ENCODE assay signal across 8 mouse cellular contexts in genomic region chr12:111504904-111505303, GRCm38 (mm10). TPM values are rescaled to one million over a fixed set of nuclear protein-coding genes. Genes with fewer than 3 reads are reported as not detected.
DNase-seq lines count a peak whose midpoint lies in the region; ATAC-seq and TF ChIP-seq lines count a peak whose summit lies in the region.

No protein-coding gene starts in this region.

- 4% methylated on average over 12 of the region's 12 CpGs for WGBS in embryonic facial prominence, embryonic 14.5 days
- WGBS in kidney, embryonic 14.5 days = 4% methylated on average over 12 of the region's 12 CpGs
- WGBS in limb, embryonic 14.5 days = 6% methylated on average over 12 of the region's 12 CpGs
- 3% methylated on average over 12 of the region's 12 CpGs for WGBS in midbrain, postnatal 0 days

- 0 out of 2 replicates have a peak, but pooled peaks cover 5% of the 10 kb centered on the region for H3K9me3 ChIP-seq in embryonic facial prominence, embryonic 14.5 days (ENCODE audit: control insufficient read depth, low read length)
- H3K9me3 ChIP-seq in kidney, embryonic 14.5 days (ENCODE audit: control insufficient read depth, low read length) = no peaks in the 10 kb centered on the region
- H3K9me3 ChIP-seq in limb, embryonic 14.5 days (ENCODE audit: control insufficient read depth, low read length) = no peaks in the 10 kb centered on the region
- no peaks in the 10 kb centered on the region for H3K9me3 ChIP-seq in midbrain, postnatal 0 days (ENCODE audit: low read length)

- H3K27me3 ChIP-seq in embryonic facial prominence, embryonic 14.5 days (replicated peaks; ENCODE audit: control insufficient read depth, insufficient read depth, low read length) = no peaks in the 10 kb centered on the region
- H3K27me3 ChIP-seq in kidney, embryonic 14.5 days (ENCODE audit: control insufficient read depth, insufficient read depth, low read length) = no peaks in the 10 kb centered on the region
- H3K27me3 ChIP-seq in limb, embryonic 14.5 days (ENCODE audit: control insufficient read depth, insufficient read depth, low read length) = no peaks in the 10 kb centered on the region
- no peaks in the 10 kb centered on the region for H3K27me3 ChIP-seq in midbrain, postnatal 0 days (ENCODE audit: insufficient read depth, low read length)

- peak overlapping the region; percentile 53 for H3K4me2 ChIP-seq in embryonic facial prominence, embryonic 14.5 days (ENCODE audit: low read depth, low read length)
- H3K4me2 ChIP-seq in kidney, embryonic 14.5 days (replicated peaks; ENCODE audit: low read depth, low read length) = peak overlapping the region; percentile 35
- peak overlapping the region; percentile 39 for H3K4me2 ChIP-seq in limb, embryonic 14.5 days (replicated peaks; ENCODE audit: low read depth, low read length, severe bottlenecking)
- H3K4me2 ChIP-seq in midbrain, postnatal 0 days (ENCODE audit: low read depth, low read length, poor library complexity, severe bottlenecking) = peak overlapping the region; percentile 54

- peak overlapping the region; percentile 41 for H3K9ac ChIP-seq in embryonic facial prominence, embryonic 14.5 days (ENCODE audit: low read depth, low read length)
- H3K9ac ChIP-seq in kidney, embryonic 14.5 days (ENCODE audit: low read depth, low read length) = no peak overlapping the region
- H3K9ac ChIP-seq in limb, embryonic 14.5 days (ENCODE audit: low read depth, low read length, severe bottlenecking) = no peak overlapping the region
- 0 out of 2 replicates have a peak overlapping the region, but pooled peaks have one; percentile 42 for H3K9ac ChIP-seq in midbrain, postnatal 0 days (replicated peaks; ENCODE audit: low read length, poor library complexity, severe bottlenecking)

- TF ChIP-seq POLR2A in limb, embryonic 14.5 days (IDR thresholded peaks at IDR 0.05; ENCODE audit: borderline replicate concordance, extremely low read depth, insufficient read depth, insufficient read length) = no peak

- DNase-seq in 3134 (ENCODE audit: extremely low read depth, insufficient read length, low spot score) = peak; percentile 72
- DNase-seq in adrenal gland, postnatal 4 days (ENCODE audit: low spot score in 2 of 2) = peak; percentile 85 to 87
- peak; percentile 92 for DNase-seq in embryonic facial prominence, embryonic 14.5 days (ENCODE audit: low spot score)
- DNase-seq in heart, adult 9 months (ENCODE audit: low spot score in 2 of 2) = peak; percentile 81 to 94
- DNase-seq in limb, embryonic 14.5 days (ENCODE audit: low spot score) = peak; percentile 89
- DNase-seq in midbrain, postnatal 0 days (ENCODE audit: low spot score) = peak; percentile 96
- DNase-seq in spleen, postnatal 10 days (ENCODE audit: low spot score in 2 of 2) = peak; percentile 88 to 92

- peak; percentile 97 for TF ChIP-seq CTCF in midbrain, postnatal 0 days (IDR thresholded peaks at IDR 0.05)

- ATAC-seq in embryonic facial prominence, embryonic 14.5 days (ENCODE audit: low read depth) = peak; percentile 84
- ATAC-seq in kidney, embryonic 14.5 days (ENCODE audit: low FRiP score, low TSS enrichment) = peak; percentile 79
- ATAC-seq in limb, embryonic 14.5 days (ENCODE audit: low FRiP score, low read depth) = peak; percentile 85
- peak; percentile 70; the same call in 1 of the 2 replicates for ATAC-seq in midbrain, postnatal 0 days (ENCODE audit: low FRiP score)

- no peak overlapping the region for H3K27ac ChIP-seq in embryonic facial prominence, embryonic 14.5 days (replicated peaks; ENCODE audit: low read depth, low read length)
- H3K27ac ChIP-seq in kidney, embryonic 14.5 days (ENCODE audit: low read depth, low read length) = no peak overlapping the region
- no peak overlapping the region for H3K27ac ChIP-seq in limb, embryonic 14.5 days (replicated peaks; ENCODE audit: low read depth, low read length)
- 0 out of 2 replicates have a peak overlapping the region, but pooled peaks have one; percentile 14 for H3K27ac ChIP-seq in midbrain, postnatal 0 days (ENCODE audit: low read depth, low read length)

- H3K4me1 ChIP-seq in embryonic facial prominence, embryonic 14.5 days (ENCODE audit: control insufficient read depth, insufficient read depth, low read length) = no peaks in the 10 kb centered on the region
- H3K4me1 ChIP-seq in kidney, embryonic 14.5 days (ENCODE audit: control insufficient read depth, insufficient read depth, low read length) = 0 out of 2 replicates have a peak, but pooled peaks cover 3% of the 10 kb centered on the region
- no peaks in the 10 kb centered on the region for H3K4me1 ChIP-seq in limb, embryonic 14.5 days (ENCODE audit: control insufficient read depth, insufficient read depth, low read length)
- H3K4me1 ChIP-seq in midbrain, postnatal 0 days (ENCODE audit: insufficient read depth, low read length) = no peaks in the 10 kb centered on the region

- peak overlapping the region; percentile 27 for H3K4me3 ChIP-seq in embryonic facial prominence, embryonic 14.5 days (ENCODE audit: low read depth, low read length)
- H3K4me3 ChIP-seq in kidney, embryonic 14.5 days (ENCODE audit: low read length) = peak overlapping the region; percentile 18; the same call in 1 of the 2 replicates
- H3K4me3 ChIP-seq in limb, embryonic 14.5 days (replicated peaks; ENCODE audit: low read length) = peak overlapping the region; percentile 23; the same call in 1 of the 2 replicates
- H3K4me3 ChIP-seq in midbrain, postnatal 0 days (ENCODE audit: low read depth, low read length) = peak overlapping the region; percentile 31

- no peaks in the 10 kb centered on the region for H3K36me3 ChIP-seq in embryonic facial prominence, embryonic 14.5 days (ENCODE audit: control insufficient read depth, insufficient read depth, low read length)
- H3K36me3 ChIP-seq in kidney, embryonic 14.5 days (ENCODE audit: control insufficient read depth, insufficient read depth, low read length) = no peaks in the 10 kb centered on the region
- no peaks in the 10 kb centered on the region for H3K36me3 ChIP-seq in limb, embryonic 14.5 days (ENCODE audit: control insufficient read depth, insufficient read depth, low read length)
- H3K36me3 ChIP-seq in midbrain, postnatal 0 days (ENCODE audit: insufficient read depth, low read length) = no peaks in the 10 kb centered on the region

RNA-seq across cellular contexts. Expression of gene Gm266, which starts 19.3 kb away (rescaled TPM):
- 10 to 100 TPM in 1 of 2 experiments, 1 to 10 TPM in 1; 1.4 to 11.3 TPM for total RNA-seq in adrenal gland, postnatal 4 days (2021)
- polyA plus RNA-seq in embryonic facial prominence, embryonic 14.5 days (2014; fragmentation: Nextera tagmentation; extraction: Ambion mirVana) = 24.4 and 25.3 TPM in 2 replicates
- 123 and 137 TPM in 2 replicates for polyA plus RNA-seq in kidney, embryonic 14.5 days (2014; fragmentation: Nextera tagmentation; extraction: Ambion mirVana)
- 14.8 and 15.5 TPM in 2 replicates for polyA plus RNA-seq in limb, embryonic 14.5 days (2012; rRNA removed)
- 14.7 and 14.8 TPM in 2 replicates for polyA plus RNA-seq in limb, embryonic 14.5 days (2014; fragmentation: Nextera tagmentation; extraction: Ambion mirVana)
- 9.6 and 12.6 TPM in 2 replicates for total RNA-seq in midbrain, postnatal 0 days (2014; rRNA removed)
- 8.4 and 9.7 TPM in 2 replicates for polyA plus RNA-seq in midbrain, postnatal 0 days (2015; fragmentation: Nextera tagmentation; extraction: Ambion mirVana)

RNA-seq across cellular contexts. Expression of gene Eif5, which starts 32.9 kb away (rescaled TPM):
- 100 to 1,000 TPM; 395 to 408 TPM for total RNA-seq in adrenal gland, postnatal 4 days (2021)
- polyA plus RNA-seq in embryonic facial prominence, embryonic 14.5 days (2014; fragmentation: Nextera tagmentation; extraction: Ambion mirVana) = 433 and 445 TPM in 2 replicates
- 605 and 611 TPM in 2 replicates for polyA plus RNA-seq in kidney, embryonic 14.5 days (2014; fragmentation: Nextera tagmentation; extraction: Ambion mirVana)
- polyA plus RNA-seq in limb, embryonic 14.5 days (2012; rRNA removed) = 118 and 129 TPM in 2 replicates
- polyA plus RNA-seq in limb, embryonic 14.5 days (2014; fragmentation: Nextera tagmentation; extraction: Ambion mirVana) = 472 and 474 TPM in 2 replicates
- 283 and 376 TPM in 2 replicates for total RNA-seq in midbrain, postnatal 0 days (2014; rRNA removed)
- polyA plus RNA-seq in midbrain, postnatal 0 days (2015; fragmentation: Nextera tagmentation; extraction: Ambion mirVana) = 552 and 640 TPM in 2 replicates

Comparison
In these comparisons a context has a peak if more than half of its experiments do, and no peak if none do; other contexts are left out.
1. H3K9ac ChIP-seq: peak in embryonic facial prominence, embryonic 14.5 days (single experiment) and midbrain, postnatal 0 days (single experiment); none in kidney, embryonic 14.5 days (single experiment) and limb, embryonic 14.5 days (single experiment).
2. Peak in every context shown above with its lines, with median percentiles within 50 percentile points of each other: DNase-seq, ATAC-seq, H3K4me2 ChIP-seq and H3K4me3 ChIP-seq.